Mouse (Mus musculus): Measurements from ENCODE around the gene Ptpn14.

GRCm38 (mm10) chr1:189887518-189887917 is 159.4 kb downstream of the Ptpn14 start:
- TF ChIP-seq TCF12 (IDR thresholded peaks at IDR 0.05; ENCODE audit: insufficient read depth, poor library complexity, severe bottlenecking) (no peak), TCF3 (IDR thresholded peaks at IDR 0.05; ENCODE audit: insufficient read length, low read depth) (no peak)

Data from myocyte (in vitro differentiated cells).